Mouse (Mus musculus) spleen, postnatal 36 days (tissue): ENCODE measurements around the gene Mecom.

Source experiments
- DNase-seq, 2 experiments: peaks; one replicate each; pipeline ENCODE4 v3.0.0; 2022; ENCODE audit warnings: low spot score in 2 of 2, mixed read lengths in 1 of 2

The Mecom gene

GRCm38 (mm10) chr3:30150071-30150470 is 397.7 kb downstream of the Mecom start:
- no peak for DNase-seq

GRCm38 (mm10) chr3:30148378-30149079 is 399.3 kb downstream of the Mecom start:
- DNase-seq = no peak

- DNase-seq = no peak
Observed at GRCm38 (mm10) chr3:30145051-30145450, 402.8 kb downstream of the Mecom start.

- DNase-seq = no peak
Observed at GRCm38 (mm10) chr3:30143961-30144411, 403.8 kb downstream of the Mecom start.

- no peak for DNase-seq
Observed at GRCm38 (mm10) chr3:30143440-30143839, 404.4 kb downstream of the Mecom start.

- DNase-seq = no peak
Observed at GRCm38 (mm10) chr3:30140349-30140748, 407.5 kb downstream of the Mecom start.

GRCm38 (mm10) chr3:30139678-30140077 is 408.1 kb downstream of the Mecom start:
- DNase-seq = no peak

- DNase-seq = no peak
Observed at GRCm38 (mm10) chr3:30138588-30138987, 409.2 kb downstream of the Mecom start.

- DNase-seq = no peak
Observed at GRCm38 (mm10) chr3:30135857-30136256, 412.0 kb downstream of the Mecom start.

GRCm38 (mm10) chr3:30135119-30135518 is 412.7 kb downstream of the Mecom start:
- no peak for DNase-seq

- no peak for DNase-seq
Observed at GRCm38 (mm10) chr3:30132981-30133380, 414.8 kb downstream of the Mecom start.

- no peak for DNase-seq
Observed at GRCm38 (mm10) chr3:30132370-30132769, 415.4 kb downstream of the Mecom start.

- DNase-seq = no peak
Observed at GRCm38 (mm10) chr3:30130495-30130894, 417.3 kb downstream of the Mecom start.

- DNase-seq = no peak
Observed at GRCm38 (mm10) chr3:30122618-30123017, 425.2 kb downstream of the Mecom start.

GRCm38 (mm10) chr3:30120790-30121512 is 426.9 kb downstream of the Mecom start:
- DNase-seq = no peak

- DNase-seq = no peak
Observed at GRCm38 (mm10) chr3:30118594-30119297, 429.1 kb downstream of the Mecom start.

- DNase-seq = no peak
Observed at GRCm38 (mm10) chr3:30113249-30113770, 434.5 kb downstream of the Mecom start.

- DNase-seq = no peak
Observed at GRCm38 (mm10) chr3:30107945-30108670, 439.7 kb downstream of the Mecom start.

- DNase-seq = no peak
Observed at GRCm38 (mm10) chr3:30106481-30106880, 441.3 kb downstream of the Mecom start.

- DNase-seq = no peak
Observed at GRCm38 (mm10) chr3:30105859-30106258, 441.9 kb downstream of the Mecom start.

- DNase-seq = no peak
Observed at GRCm38 (mm10) chr3:30105194-30105823, 442.5 kb downstream of the Mecom start.
